Mouse (Mus musculus): ENCODE measurements around the gene Wnt2. TPM values are rescaled to one million over a fixed set of nuclear protein-coding genes. Genes with fewer than 3 reads are reported as not detected.

The Wnt2 gene
- polyA plus RNA-seq, 1 experiment from 2014 or later, result 0.08 TPM

- Histone ChIP-seq H3K4me2 (replicated peaks) (no peak overlapping the region), H3K36me3 (replicated peaks; ENCODE audit: control insufficient read depth, insufficient read depth) (no peaks in the 10 kb centered on the region), H3K27ac (no peak overlapping the region), H3K9me3 (ENCODE audit: control insufficient read depth, low read length) (no peaks in the 10 kb centered on the region), H3K4me1 (replicated peaks; ENCODE audit: control insufficient read depth, insufficient read depth, low read length) (no peaks in the 10 kb centered on the region), H3K4me3 (replicated peaks; ENCODE audit: low read length) (no peak overlapping the region), H3K9ac (no peak overlapping the region), H3K27me3 (ENCODE audit: control insufficient read depth, insufficient read depth, low read length) (no peaks in the 10 kb centered on the region)
- DNase-seq (ENCODE audit: low spot score) (no peak), ATAC-seq (ENCODE audit: low FRiP score) (no peak)
- 66% methylated on average over 3 of the region's 3 CpGs for WGBS
Observed at GRCm38 (mm10) chr6:17963455-17963854, 66.9 kb downstream of the Wnt2 start.

- Histone ChIP-seq H3K27me3 (ENCODE audit: control insufficient read depth, insufficient read depth, low read length) (no peaks in the 10 kb centered on the region), H3K9ac (no peak overlapping the region), H3K4me2 (replicated peaks) (no peak overlapping the region), H3K4me1 (replicated peaks; ENCODE audit: control insufficient read depth, insufficient read depth, low read length) (no peaks in the 10 kb centered on the region), H3K36me3 (replicated peaks; ENCODE audit: control insufficient read depth, insufficient read depth) (no peaks in the 10 kb centered on the region), H3K27ac (no peak overlapping the region), H3K4me3 (replicated peaks; ENCODE audit: low read length) (no peak overlapping the region), H3K9me3 (ENCODE audit: control insufficient read depth, low read length) (no peaks in the 10 kb centered on the region)
- 82% methylated on average over 8 of the region's 8 CpGs for WGBS
- ATAC-seq (ENCODE audit: low FRiP score) (no peak), DNase-seq (ENCODE audit: low spot score) (no peak)
Observed at GRCm38 (mm10) chr6:17951779-17952178, 78.6 kb downstream of the Wnt2 start.

GRCm38 (mm10) chr6:17949103-17949502, 81.3 kb downstream of the Wnt2 start:
- DNase-seq (ENCODE audit: low spot score), result no peak
- Histone ChIP-seq H3K4me2 (replicated peaks) (no peak overlapping the region), H3K9ac (no peak overlapping the region), H3K27ac (no peak overlapping the region), H3K27me3 (ENCODE audit: control insufficient read depth, insufficient read depth, low read length) (no peaks in the 10 kb centered on the region), H3K36me3 (replicated peaks; ENCODE audit: control insufficient read depth, insufficient read depth) (no peaks in the 10 kb centered on the region), H3K4me1 (replicated peaks; ENCODE audit: control insufficient read depth, insufficient read depth, low read length) (no peaks in the 10 kb centered on the region), H3K4me3 (replicated peaks; ENCODE audit: low read length) (no peak overlapping the region), H3K9me3 (ENCODE audit: control insufficient read depth, low read length) (no peaks in the 10 kb centered on the region)
- ATAC-seq (ENCODE audit: low FRiP score), result no peak
- WGBS, result 93% methylated on average over 5 of the region's 5 CpGs

GRCm38 (mm10) chr6:17947130-17947831, 83.1 kb downstream of the Wnt2 start:
- no peak for DNase-seq (ENCODE audit: low spot score)
- peaks cover 4% of the 10 kb centered on the region for H3K36me3 ChIP-seq (replicated peaks; ENCODE audit: control insufficient read depth, insufficient read depth)
- 83% methylated on average over 11 of the region's 11 CpGs for WGBS

GRCm38 (mm10) chr6:17946456-17946855, 83.9 kb downstream of the Wnt2 start:
- H3K27ac ChIP-seq, result no peak overlapping the region
- ATAC-seq (ENCODE audit: low FRiP score), result no peak
- H3K9ac ChIP-seq, result no peak overlapping the region
- no peak overlapping the region for H3K4me3 ChIP-seq (replicated peaks; ENCODE audit: low read length)
- peaks cover 9% of the 10 kb centered on the region for H3K36me3 ChIP-seq (replicated peaks; ENCODE audit: control insufficient read depth, insufficient read depth)
- no peaks in the 10 kb centered on the region for H3K27me3 ChIP-seq (ENCODE audit: control insufficient read depth, insufficient read depth, low read length)
- no peak overlapping the region for H3K4me2 ChIP-seq (replicated peaks)
- H3K4me1 ChIP-seq (replicated peaks; ENCODE audit: control insufficient read depth, insufficient read depth, low read length), result no peaks in the 10 kb centered on the region; the same call in 1 of the 2 replicates
- no peak for DNase-seq (ENCODE audit: low spot score)
- WGBS, result 80% methylated on average over 5 of the region's 5 CpGs
- H3K9me3 ChIP-seq (ENCODE audit: control insufficient read depth, low read length), result no peaks in the 10 kb centered on the region

More at GRCm38 (mm10) chr6:17947130-17947831, 83.1 kb downstream of the Wnt2 start:
- H3K27me3 ChIP-seq (ENCODE audit: control insufficient read depth, insufficient read depth, low read length), result no peaks in the 10 kb centered on the region
- H3K9ac ChIP-seq, result no peak overlapping the region
- ATAC-seq (ENCODE audit: low FRiP score), result no peak
- no peak overlapping the region for H3K4me2 ChIP-seq (replicated peaks)
- no peaks in the 10 kb centered on the region for H3K9me3 ChIP-seq (ENCODE audit: control insufficient read depth, low read length)
- H3K4me1 ChIP-seq (replicated peaks; ENCODE audit: control insufficient read depth, insufficient read depth, low read length), result no peaks in the 10 kb centered on the region
- no peak overlapping the region for H3K4me3 ChIP-seq (replicated peaks; ENCODE audit: low read length)
- no peak overlapping the region for H3K27ac ChIP-seq

- 86% methylated on average over 9 of the region's 9 CpGs for WGBS
- Histone ChIP-seq H3K27me3 (ENCODE audit: control insufficient read depth, insufficient read depth, low read length) (no peaks in the 10 kb centered on the region), H3K9ac (no peak overlapping the region), H3K9me3 (ENCODE audit: control insufficient read depth, low read length) (no peaks in the 10 kb centered on the region), H3K27ac (no peak overlapping the region), H3K4me3 (replicated peaks; ENCODE audit: low read length) (no peak overlapping the region), H3K36me3 (replicated peaks; ENCODE audit: control insufficient read depth, insufficient read depth) (peaks cover 29% of the 10 kb centered on the region), H3K4me1 (replicated peaks; ENCODE audit: control insufficient read depth, insufficient read depth, low read length) (no peaks in the 10 kb centered on the region; the same call in 1 of the 2 replicates), H3K4me2 (replicated peaks) (no peak overlapping the region)
- ATAC-seq (ENCODE audit: low FRiP score) (no peak), DNase-seq (ENCODE audit: low spot score) (no peak)
Observed at GRCm38 (mm10) chr6:17943877-17944617, 86.3 kb downstream of the Wnt2 start.

- Histone ChIP-seq H3K4me1 (replicated peaks; ENCODE audit: control insufficient read depth, insufficient read depth, low read length) (no peaks in the 10 kb centered on the region; the same call in 1 of the 2 replicates), H3K9me3 (ENCODE audit: control insufficient read depth, low read length) (no peaks in the 10 kb centered on the region), H3K9ac (no peak overlapping the region), H3K36me3 (replicated peaks; ENCODE audit: control insufficient read depth, insufficient read depth) (peaks cover 32% of the 10 kb centered on the region), H3K4me2 (replicated peaks) (no peak overlapping the region), H3K4me3 (replicated peaks; ENCODE audit: low read length) (no peak overlapping the region), H3K27ac (no peak overlapping the region), H3K27me3 (ENCODE audit: control insufficient read depth, insufficient read depth, low read length) (no peaks in the 10 kb centered on the region)
- DNase-seq (ENCODE audit: low spot score), result no peak
- ATAC-seq (ENCODE audit: low FRiP score), result no peak
- WGBS, result 43% methylated on average over 7 of the region's 7 CpGs
Observed at GRCm38 (mm10) chr6:17942344-17942743, 88.0 kb downstream of the Wnt2 start.

- Histone ChIP-seq H3K27ac (no peak overlapping the region; the same call in 1 of the 2 replicates), H3K4me3 (replicated peaks; ENCODE audit: low read length) (no peak overlapping the region), H3K36me3 (replicated peaks; ENCODE audit: control insufficient read depth, insufficient read depth) (peaks cover 32% of the 10 kb centered on the region), H3K4me2 (replicated peaks) (no peak overlapping the region), H3K4me1 (replicated peaks; ENCODE audit: control insufficient read depth, insufficient read depth, low read length) (no peaks in the 10 kb centered on the region; the same call in 1 of the 2 replicates), H3K9ac (no peak overlapping the region), H3K9me3 (ENCODE audit: control insufficient read depth, low read length) (no peaks in the 10 kb centered on the region), H3K27me3 (ENCODE audit: control insufficient read depth, insufficient read depth, low read length) (no peaks in the 10 kb centered on the region)
- WGBS, result 14% methylated on average over 2 of the region's 2 CpGs
- ATAC-seq (ENCODE audit: low FRiP score) (no peak), DNase-seq (ENCODE audit: low spot score) (no peak)
Observed at GRCm38 (mm10) chr6:17941916-17942315, 88.5 kb downstream of the Wnt2 start.
